Mouse (Mus musculus) megakaryocyte-erythroid progenitor cell, adult 5-6 weeks (primary cell): ENCODE results near the gene Taok3. TPM values are rescaled to one million over a fixed set of nuclear protein-coding genes. Genes with fewer than 3 reads are reported as not detected.

Experiments used
- ATAC-seq: replicated peaks from 2 replicates; pipeline ENCODE4 v1.8.0; 2016; ENCODE audit warnings: mild to moderate bottlenecking, inconsistent platforms; ENCODE audit not compliant: severe bottlenecking, poor library complexity, low FRiP score, low TSS enrichment
- total RNA-seq, 2 experiments: library from RNA; stranded (forward) in 1 of 2; stranded (reverse) in 1 of 2; fragments of 200-1000, 215-1000 nt in 1 of 2; fragments of >200 nt in 1 of 2; fragmentation: Nextera tagmentation in 1 of 2; gene quantifications; 2 replicates each; pipeline ENCODE4 v1.2.3; 2014 to 2017

Taok3 gene
- total RNA-seq, 2 experiments from 2014 or later, result 79.4 to 105 TPM

DNA sequence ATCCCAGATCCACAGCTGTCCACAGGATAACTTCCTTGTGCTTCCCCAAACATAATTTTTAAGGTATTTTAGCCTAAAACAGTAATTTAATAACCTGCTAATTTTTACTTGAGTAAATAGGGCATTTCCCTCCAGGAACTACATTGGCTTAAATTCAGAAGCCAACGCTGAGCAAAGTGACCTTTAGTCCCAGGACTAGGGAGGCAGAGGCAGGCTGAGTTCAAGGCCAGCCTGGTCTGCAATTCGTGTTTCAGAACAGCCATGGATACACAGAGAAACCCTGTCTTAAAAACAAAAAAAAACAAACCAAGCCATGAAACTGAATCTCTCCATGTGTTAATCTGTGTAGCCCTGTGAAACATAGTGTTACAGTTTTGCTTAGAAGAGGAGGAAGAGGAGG is 3.3 kb upstream of the Taok3 start:
- ATAC-seq, result no peak

DNA sequence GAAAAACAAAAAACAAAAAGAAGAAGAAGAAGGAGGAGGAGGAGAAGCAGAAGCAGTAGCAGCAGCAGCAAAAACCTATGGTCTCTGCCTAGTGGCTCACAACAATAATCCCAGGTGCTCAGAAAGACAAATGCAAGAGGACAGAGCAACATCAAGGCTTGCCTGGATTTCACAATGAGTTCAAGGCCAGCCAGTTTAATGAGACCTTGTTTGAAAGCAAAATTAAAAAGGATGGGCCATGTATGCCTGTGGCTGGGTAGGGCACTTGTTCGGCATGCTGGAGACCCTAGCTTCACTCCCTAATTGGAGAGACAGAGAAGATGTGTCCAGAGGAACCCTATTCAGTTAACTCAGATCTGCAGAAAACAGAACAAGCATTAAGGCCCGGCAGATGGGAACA is 2.7 kb upstream of the Taok3 start:
- ATAC-seq, result no peak

DNA sequence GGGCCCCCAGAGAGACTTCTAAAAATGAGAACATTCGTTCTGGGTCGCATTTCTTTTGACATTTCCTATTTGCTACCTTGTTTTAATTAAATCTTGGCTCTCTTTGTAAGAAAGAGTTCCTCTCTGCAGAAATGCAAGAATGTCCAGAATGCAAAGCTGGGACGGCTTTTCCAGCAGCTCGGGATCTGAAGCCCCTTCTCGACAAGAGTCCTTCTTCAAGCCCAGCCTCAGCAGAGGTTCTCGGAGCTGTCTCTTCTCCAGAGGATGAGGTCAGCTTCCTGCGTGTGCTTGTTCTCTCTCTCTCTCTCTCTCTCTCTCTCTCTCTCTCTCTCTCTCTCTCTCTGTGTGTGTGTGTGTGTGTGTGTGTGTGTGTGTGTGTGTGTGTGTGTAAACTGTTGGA is 2.2 kb upstream of the Taok3 start:
- ATAC-seq, result no peak

DNA sequence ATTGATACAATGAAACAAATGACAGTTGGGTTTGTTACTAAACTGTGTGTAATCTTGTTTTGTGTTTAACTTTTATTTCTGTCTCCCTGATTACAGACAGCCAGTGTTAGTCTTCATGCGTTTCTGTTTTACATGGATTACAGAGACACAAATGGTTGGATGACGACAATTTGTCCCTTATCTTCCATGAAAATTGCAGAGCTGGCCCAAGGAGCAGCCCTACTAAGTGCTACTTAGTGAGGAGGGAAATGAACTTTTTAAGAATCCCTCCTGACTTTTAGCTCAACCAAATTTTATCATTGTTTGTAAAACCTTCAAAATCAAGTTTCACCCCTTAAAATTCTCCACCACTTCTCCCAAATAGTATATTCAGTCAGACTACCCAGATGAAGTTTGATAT is 1.7 kb upstream of the Taok3 start:
- no peak for ATAC-seq

DNA sequence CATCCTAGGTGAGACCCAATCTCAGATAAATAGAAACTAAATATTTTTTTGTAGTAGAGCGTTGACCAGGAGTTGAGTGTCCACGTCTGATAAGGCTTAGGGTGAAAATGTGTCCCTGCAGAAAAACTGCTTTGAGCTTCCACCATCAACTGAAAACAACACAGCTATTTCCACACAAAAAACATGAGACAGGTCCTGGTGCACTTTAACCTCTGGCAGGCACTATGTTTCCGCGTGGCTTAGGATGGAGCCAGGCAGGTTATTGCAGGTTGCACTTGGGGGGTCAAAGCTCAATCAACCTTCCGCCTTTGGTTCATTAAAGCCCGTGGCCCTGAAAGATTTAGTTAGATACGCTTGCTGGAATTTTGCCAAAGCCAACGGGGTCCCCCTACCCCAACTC is 1.1 kb upstream of the Taok3 start:
- no peak for ATAC-seq

DNA sequence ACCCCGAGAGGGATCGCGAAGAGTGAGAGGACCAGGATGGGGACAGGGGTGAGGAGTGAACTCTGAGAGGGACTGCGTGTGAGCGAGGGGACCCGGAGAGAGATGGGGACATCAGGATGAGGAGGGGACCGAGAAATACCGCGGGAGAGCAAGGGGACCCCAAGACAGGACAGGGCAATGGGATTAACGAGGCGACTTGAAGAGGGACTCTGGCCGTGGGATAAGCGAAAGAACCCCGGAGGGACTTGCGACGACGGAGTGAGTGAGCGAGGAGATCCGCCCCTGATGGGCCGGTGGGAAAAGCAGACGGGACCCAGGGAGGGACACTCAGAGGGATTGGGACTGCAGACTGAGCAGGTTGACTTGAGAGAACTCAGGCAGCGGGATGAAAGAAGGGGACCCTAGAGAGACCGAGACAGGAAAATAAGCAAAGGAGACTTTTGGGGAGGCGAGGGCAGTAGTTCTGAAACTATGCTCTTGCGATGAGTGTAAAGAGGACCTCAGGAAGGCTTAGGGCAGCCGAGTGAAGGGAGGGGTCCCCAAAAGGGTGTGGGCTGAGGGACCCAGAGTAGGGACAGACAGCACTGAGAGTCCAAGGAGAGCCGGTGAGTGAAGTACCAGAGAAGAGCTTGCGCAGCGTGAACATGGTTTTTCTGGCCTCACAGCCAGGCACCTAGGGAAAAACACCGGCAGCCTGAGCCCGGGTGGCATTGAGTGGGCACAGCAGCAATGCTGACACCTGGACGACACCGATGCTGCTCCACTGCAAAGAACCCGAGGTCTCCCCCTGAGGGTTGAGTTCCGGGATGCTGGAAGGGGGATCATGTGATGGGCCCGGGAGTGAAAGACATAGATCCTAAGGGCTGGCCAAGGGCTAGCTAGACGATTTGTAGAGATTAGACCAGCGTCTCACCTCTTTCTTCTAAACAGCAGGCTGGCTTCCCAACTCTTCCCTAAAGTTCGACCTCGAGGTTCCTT is 849 bp downstream of the Taok3 start:
- no peak; the same call in 1 of the 2 replicates for ATAC-seq

DNA sequence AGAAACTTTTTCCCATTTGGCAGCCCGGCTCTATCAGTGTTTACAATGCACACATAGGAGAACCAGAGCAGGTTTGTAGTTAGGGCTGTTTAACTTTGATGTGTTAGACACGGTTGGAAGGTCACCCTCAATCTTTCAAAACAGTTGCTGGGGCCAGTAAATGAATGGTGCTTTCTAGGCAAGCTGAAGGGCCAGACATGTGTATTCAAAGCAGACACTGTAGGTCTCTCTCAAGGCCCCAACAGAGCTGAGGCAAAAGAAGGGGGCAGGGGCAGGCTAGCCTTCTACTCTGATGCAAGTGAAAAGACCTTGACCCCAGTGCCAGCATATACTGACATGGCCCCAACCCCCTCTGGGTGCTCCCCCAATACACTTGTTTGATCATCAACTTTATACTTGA is 1.7 kb downstream of the Taok3 start:
- no peak for ATAC-seq

DNA sequence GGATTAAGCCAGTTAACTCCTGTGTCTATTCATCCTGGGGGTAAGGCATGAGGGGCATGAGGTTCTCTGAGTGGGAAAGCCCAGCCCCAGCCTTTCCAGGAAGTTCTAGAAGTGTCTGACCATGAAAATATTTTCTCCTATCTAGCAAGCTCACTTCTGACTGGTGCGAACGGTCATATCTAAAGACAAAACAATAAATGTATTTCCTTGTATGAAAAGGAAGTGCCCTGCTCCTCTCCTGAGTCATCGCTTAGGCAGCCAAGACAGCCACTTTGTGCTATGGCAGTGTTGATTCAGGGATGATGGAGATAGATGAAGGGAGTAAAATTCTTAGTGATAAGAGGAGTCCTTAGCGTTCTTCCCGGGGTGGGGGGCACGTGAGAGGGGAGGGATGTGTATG is 3.2 kb downstream of the Taok3 start:
- no peak for ATAC-seq

DNA sequence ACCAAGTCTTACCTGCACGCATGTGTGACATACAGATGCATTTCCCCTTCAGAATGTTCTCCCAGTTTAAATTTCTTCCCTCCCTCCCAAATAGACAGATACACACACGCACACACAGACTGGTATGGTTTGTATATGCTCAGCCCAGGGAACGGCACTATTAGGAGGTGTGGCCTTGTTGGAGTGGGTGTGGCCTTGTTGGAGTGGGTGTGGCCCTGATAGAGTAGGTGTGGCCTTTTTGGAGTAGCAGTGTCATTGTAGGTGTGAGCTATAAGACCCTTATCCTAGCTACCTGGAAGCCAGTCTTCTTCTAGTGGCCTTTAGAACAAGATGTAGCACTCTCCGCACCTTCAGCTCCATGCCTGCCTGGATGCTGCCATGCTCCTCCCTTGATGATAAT is 3.9 kb downstream of the Taok3 start:
- no peak for ATAC-seq

DNA sequence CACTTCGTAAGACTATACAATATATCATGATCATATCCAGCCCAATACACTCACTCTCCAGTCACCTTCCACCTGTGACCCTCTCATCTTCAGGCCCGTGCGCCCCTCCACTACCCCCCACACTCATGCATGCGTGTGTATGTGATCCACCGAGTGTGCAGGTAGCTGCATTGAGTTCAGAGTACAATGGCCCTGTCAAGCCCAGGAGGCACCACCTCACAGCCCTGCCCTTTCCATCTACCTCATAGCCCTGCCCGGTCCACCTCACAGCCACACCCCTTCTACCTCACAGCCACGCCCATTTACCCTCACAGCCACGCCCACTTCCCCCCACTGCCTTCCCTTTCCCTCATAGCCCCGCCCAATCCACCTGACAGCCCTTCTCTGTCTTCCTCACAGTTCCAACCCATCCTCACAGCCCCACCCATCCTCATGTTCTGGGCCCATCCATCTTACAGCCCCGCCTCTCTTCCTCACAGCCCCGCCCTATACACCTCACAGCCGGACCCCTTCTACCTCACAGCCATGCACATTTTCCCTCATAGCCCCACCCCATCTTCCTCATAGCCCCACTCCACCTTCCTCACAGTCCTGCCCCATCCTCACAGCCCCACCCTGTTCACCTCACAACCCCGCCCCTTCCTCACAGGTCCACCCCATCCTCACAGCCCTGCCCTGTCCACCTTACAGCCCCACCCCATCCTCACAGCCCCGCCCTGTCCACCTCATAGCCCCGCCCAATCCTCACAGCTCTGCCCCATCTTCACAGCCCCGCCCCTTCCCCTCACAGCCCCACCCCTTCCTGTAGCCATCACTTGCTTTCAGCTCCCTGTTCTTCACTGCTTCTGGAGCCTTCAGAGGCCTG is 5.8 kb downstream of the Taok3 start:
- ATAC-seq, result no peak

DNA sequence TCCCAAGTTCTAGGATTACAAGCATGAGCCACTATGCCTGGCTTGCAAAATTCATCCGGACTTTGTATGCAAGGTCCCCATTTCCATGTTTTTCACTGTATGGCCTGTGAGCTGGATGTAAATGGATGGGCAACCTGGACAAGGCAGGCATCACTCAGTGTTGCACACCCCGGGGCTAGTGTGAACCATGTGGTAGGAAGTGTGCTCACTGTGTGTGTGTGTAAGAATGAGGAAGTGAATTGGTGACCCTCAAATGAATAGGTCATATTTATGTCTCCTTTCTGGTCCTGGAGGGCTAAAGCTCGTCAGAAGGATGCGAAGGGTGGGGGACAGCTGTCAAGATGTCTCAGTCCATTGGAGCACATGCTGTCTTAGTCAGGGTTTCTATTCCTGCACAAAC is 7.1 kb downstream of the Taok3 start:
- ATAC-seq, result no peak

DNA sequence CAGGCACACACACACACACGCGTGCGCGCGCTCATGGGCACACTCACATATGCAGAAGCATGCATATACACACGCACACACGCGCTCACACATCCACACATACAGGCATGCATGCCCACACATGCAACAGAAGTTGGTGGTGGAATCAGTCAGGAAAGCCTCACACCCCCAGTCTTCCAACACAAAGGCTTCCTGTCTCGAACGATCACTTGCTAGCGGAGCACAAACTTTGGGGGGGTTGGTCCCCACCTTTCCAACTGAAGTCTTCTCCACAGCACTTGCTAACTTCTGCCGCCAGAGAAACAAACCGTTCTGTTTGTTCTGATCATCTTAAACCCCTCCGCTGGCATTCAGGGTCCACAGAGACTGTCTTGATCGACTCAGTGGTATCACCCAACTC is 10.8 kb downstream of the Taok3 start:
- ATAC-seq, result no peak

DNA sequence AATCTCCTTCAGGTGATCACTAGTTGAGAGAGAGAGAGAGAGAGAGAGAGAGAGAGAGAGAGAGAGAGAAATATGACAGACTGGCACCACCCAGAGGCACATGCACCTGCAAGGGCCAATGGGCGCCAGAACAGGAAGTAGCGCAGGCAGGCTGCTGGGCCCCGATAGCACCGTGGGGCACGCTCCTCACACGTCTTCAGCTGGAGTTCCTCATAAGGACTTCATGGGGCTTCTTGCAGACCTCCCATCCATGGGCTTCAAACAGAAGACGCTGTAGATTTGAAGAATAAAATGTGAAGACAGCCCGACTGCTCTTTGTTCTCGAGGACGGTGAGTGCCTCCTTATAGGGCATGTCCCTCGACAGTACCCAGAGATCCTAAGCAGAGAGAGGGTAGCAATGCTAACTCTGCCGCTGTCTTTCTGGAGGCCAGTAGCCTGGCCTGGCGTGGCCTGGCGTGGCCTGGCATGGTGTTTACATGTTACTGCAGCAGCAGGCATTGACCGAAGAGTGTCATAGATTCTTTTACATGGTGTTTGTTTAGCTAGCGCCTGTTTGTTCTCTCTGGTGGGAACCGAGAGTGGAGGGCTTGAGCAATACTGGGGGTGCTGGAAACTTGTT is 13.6 kb downstream of the Taok3 start:
- peak; percentile 89 for ATAC-seq

DNA sequence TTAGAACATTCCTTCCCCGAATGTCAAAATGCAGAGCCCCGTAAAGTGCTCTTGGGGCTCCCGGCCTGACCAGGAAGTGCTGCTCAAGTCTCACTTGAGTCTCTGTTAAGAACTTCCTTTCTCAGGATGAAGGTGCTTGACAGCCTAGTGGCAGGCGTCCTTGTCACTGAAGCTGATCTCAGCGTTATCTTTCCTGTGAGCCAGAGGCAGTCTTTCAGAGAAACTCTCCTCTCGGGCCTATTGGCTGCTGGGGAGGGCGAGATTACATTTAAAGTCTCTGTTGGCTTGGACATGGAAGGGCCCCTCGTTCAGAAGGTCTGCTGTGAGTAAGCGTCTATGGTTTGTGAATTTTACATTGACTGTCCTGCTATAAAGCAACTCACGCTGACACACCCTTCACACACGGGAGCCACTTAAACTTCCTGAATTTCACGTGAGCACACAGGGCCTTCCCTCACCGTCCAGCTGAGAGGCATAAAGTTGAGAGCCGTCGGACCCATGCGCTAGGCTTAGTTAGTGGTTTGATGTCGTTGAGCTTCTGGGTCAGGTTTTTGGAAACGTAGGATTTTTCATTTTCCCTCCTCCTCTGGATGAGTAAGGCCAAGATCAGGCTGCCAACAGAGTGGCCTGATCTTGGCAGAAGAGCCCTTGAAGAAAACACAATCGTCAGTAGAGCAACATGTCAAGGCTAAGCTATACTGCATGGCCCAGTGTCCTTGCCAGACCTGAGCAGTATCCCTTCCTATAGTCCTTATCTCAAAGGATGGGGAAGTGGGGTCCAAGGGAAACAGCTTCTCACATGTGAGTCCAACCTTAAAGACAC is 14.3 kb downstream of the Taok3 start:
- ATAC-seq, result peak; percentile 51

DNA sequence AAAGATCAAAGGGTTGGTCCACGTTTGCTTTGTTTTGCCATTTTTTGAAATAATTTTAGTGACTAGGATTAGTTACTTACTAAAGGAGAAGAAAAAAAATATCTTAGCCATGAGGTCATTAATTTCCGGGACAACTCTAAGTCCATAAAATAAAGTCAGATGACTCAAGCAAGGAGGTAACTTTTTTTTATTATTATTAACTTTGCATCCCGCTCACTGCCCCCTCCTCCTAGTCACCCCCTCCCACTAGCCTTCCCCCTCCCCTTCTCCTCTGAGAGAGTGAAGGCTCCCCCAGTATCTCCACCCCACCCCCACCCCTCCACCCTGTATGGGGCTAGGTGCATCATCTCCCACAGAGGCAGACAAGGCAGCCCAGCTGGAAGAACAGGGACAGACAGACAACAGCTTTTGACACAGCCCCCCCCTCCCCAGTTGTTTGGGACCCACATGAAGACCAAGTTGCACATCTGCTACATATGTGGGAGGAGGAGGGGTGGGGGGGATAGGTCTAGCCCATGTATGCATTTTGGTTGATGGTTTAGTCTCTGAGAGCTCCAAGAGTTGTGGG is 15.0 kb downstream of the Taok3 start:
- no peak for ATAC-seq

DNA sequence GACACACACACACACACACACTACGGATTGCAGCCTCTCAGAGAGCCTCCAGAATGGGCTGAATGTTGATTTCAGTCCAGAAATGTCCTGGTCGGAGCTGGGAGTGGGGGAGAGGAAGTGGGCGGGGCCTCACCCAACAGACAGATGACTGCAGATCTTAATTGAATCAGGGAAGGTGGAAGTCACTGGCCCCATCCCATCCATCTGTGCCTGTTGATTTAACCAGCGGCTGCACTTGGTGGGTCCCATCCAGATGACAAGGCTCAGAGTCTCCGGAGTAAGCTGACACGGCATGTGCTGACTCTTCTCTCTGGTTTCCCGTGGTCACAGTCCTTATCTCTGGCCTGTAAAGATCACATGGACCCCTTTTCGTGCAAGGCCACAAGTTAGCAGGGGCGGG is 15.9 kb downstream of the Taok3 start:
- ATAC-seq, result peak; percentile 32

DNA sequence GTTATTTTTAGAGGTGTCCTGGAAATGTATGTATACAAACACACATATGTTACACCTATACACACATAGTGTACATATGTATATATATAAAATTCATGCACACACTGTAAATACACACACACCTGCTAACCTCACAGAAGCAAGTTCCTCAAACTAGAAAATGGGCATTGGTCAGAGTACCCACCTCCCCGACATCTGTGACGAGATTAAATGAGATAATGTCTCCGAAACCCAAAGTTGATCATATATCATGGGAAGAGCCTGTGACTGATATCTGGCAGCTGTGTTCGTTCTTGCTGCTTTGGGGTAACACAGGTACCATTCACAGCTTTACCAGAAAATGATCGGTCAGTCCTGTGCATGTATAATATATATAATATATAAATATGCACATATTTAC is 16.6 kb downstream of the Taok3 start:
- ATAC-seq, result no peak

DNA sequence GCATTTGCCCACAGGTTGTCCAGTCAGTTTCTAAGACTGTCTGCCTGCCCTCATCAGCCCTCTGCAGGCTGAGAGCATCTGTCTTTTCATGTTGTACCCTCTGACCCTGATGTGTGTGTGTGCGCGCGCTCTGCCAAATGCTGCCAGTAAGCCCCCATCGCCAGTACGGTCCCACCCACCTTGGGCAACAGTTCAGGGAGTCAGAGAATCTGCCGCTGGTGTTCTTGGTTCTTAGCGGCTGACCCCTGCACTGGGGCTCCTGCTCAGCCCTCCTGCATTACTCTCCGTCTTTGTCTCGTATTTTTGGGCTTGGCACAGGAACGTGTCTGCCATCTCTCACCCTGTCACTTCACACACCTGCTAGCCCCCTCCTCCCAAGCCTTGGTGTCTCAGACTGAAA is 17.1 kb downstream of the Taok3 start:
- ATAC-seq, result no peak

DNA sequence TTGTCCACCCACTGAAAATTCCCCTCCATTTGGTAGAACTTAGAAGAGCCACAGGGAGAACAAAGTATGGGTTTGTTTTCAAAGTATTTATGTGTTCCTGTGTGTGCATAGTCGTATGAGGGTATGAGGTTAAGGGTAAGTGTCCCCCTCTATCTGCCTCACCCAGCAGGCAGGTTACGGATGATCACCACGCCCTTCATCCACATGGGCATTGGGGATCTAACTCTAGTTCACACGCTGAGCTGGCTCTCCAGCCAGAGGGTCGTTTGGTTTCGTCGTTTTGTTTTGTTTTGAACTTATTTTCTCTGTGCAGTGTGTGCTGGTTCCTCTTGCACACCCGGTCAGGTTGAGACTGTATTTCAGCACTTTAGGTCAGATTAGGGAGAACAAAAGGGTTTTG is 17.7 kb downstream of the Taok3 start:
- peak; percentile 42 for ATAC-seq
